Mouse (Mus musculus) liver, embryonic 14.5 days (tissue): Measurements from ENCODE around the gene Gm38394. TPM values are rescaled to one million over a fixed set of nuclear protein-coding genes. Genes with fewer than 3 reads are reported as not detected.

Experiments
- ATAC-seq: fragments of 200-750 bp; cut with Nextera tagmentation; 2 replicates; pipeline ENCODE4 v1.8.0; 2017; ENCODE audit warnings: moderate number of reproducible peaks, mild to moderate bottlenecking, moderate library complexity; ENCODE audit not compliant: insufficient read depth
- DNase-seq, 3 experiments: peaks; one replicate each; pipeline ENCODE4 v3.0.0-alpha.2; 2012 to 2013; ENCODE audit warnings: low read depth in 3 of 3, low spot score in 3 of 3
- H3K27ac ChIP-seq: fragments of 300-500 bp; sonication (generic); 2 replicates; pipeline ENCODE4 v1.5.1; 2014; ENCODE audit warnings: moderate library complexity, mild to moderate bottlenecking, control low read depth, inconsistent platforms
- H3K27me3 ChIP-seq: fragments of 300-500 bp; sonication (generic); 2 replicates; pipeline ENCODE4 v1.6.1; 2014; ENCODE audit warnings: mild to moderate bottlenecking, low read length, moderate library complexity; ENCODE audit not compliant: control insufficient read depth, insufficient read depth
- H3K36me3 ChIP-seq: fragments of 300-500 bp; sonication (generic); replicated peaks from 2 replicates; pipeline ENCODE4 v1.6.1; 2014; ENCODE audit warnings: low read depth; ENCODE audit not compliant: control insufficient read depth, insufficient read depth
- H3K4me1 ChIP-seq, 2 experiments: fragments of 200-500 bp in 1 of 2; fragments of 300-500 bp in 1 of 2; sonication (generic) in 1 of 2; replicated peaks; 2 replicates each; pipeline ENCODE4 v1.6.1; 2012 to 2014; ENCODE audit warnings: antibody characterized with exemption in 1 of 2, inconsistent platforms in 1 of 2, low read length in 1 of 2; ENCODE audit not compliant: control insufficient read depth in 2 of 2, insufficient read depth in 2 of 2
- H3K4me2 ChIP-seq: fragments of 300-500 bp; sonication (generic); 2 replicates; pipeline ENCODE4 v1.6.1; 2014; ENCODE audit warnings: low read depth, mild to moderate bottlenecking, control low read depth, moderate library complexity
- H3K4me3 ChIP-seq, 2 experiments: fragments of 200-500 bp in 1 of 2; fragments of 300-500 bp in 1 of 2; sonication (generic) in 1 of 2; 2 replicates each; pipeline ENCODE4 v1.5.1; 2012 to 2014; ENCODE audit warnings: low read depth in 2 of 2, low read length in 2 of 2, mild to moderate bottlenecking in 2 of 2, control low read depth in 1 of 2, inconsistent platforms in 1 of 2, moderate library complexity in 1 of 2; ENCODE audit not compliant: insufficient read depth in 1 of 2
- H3K9ac ChIP-seq: fragments of 300-500 bp; sonication (generic); replicated peaks from 2 replicates; pipeline ENCODE4 v1.6.1; 2014; ENCODE audit warnings: mild to moderate bottlenecking, control low read depth, moderate library complexity
- H3K9me3 ChIP-seq: fragments of 300-500 bp; sonication (generic); 2 replicates; pipeline ENCODE4 v1.6.1; 2016; ENCODE audit warnings: low read length, mixed read lengths; ENCODE audit not compliant: control insufficient read depth
- CTCF ChIP-seq: IDR thresholded peaks from 2 replicates; pipeline ENCODE4 v1.5.1; 2016; ENCODE audit warnings: antibody characterized with exemption, low read depth, control low read depth
- EP300 ChIP-seq: IDR thresholded peaks from 2 replicates; pipeline ENCODE4 v1.6.1; 2016; ENCODE audit warnings: antibody characterized with exemption, low read depth
- WGBS: fragments of 180-500 bp; shearing (Covaris S2); extraction: QIAGEN DNeasy Blood & Tissue Kit; methylation state at CpG from one replicate; pipeline ENCODE4 v1.1.7; 2014; ENCODE audit not compliant: insufficient replicate concordance; 5-methylcytosine and 5-hydroxymethylcytosine counted together
- polyA plus RNA-seq, 2 experiments: library from polyadenylated mRNA; depleted of rRNA in 1 of 2; stranded (reverse) in 1 of 2; unstranded in 1 of 2; fragments of >200 nt; fragmentation: Nextera tagmentation in 1 of 2; extraction: Ambion mirVana in 1 of 2; gene quantifications; 2 replicates each; pipeline versions ENCODE4 v1.2.1 to v1.2.3; 2012 to 2014

Gm38394 gene
- polyA plus RNA-seq, 2 experiments = 1.6 to 1.7 TPM

DNA sequence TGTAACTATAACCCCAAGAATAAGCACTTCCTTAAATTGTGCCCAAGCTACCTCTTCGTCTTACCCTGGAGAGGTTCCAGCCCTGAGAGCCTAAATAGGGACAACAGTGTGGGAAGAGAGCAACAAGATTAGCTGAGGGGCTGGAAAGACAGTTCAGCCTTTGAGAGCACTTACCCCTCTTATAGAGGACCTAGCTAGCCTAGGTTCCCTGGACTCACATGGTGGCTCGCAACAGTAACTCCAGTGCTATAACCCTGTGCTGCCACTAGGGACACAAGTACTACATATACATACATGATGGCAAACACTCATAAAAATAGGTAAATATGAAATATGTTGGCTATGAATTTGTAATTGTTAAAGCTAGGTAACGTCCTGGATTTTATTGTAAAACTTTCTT lies 47.3 kb downstream of the Gm38394 start:
- no peaks in the 10 kb centered on the region for H3K27me3 ChIP-seq
- WGBS = 62% methylated on average over 3 of the region's 3 CpGs
- no peak for DNase-seq
- H3K4me3 ChIP-seq = no peak overlapping the region
- no peak overlapping the region for H3K9ac ChIP-seq
- no peak for ATAC-seq
- no peak overlapping the region for H3K27ac ChIP-seq
- no peak for TF ChIP-seq EP300
- TF ChIP-seq CTCF = peak; percentile 67
- no peaks in the 10 kb centered on the region for H3K9me3 ChIP-seq
- H3K36me3 ChIP-seq = peaks cover under 1% of the 10 kb centered on the region
- H3K4me2 ChIP-seq = no peak overlapping the region
- peaks cover 13 to 17% of the 10 kb centered on the region in 2 experiments for H3K4me1 ChIP-seq

GRCm38 (mm10) chr1:133611436-133611835 lies 49.7 kb downstream of the Gm38394 start:
- Histone ChIP-seq H3K9me3 (no peaks in the 10 kb centered on the region), H3K4me3 (no peak overlapping the region), H3K36me3 (peaks cover 19% of the 10 kb centered on the region), H3K9ac (no peak overlapping the region), H3K27ac (no peak overlapping the region), H3K4me2 (no peak overlapping the region), H3K4me1 (peaks cover 0 to 7% of the 10 kb centered on the region in 2 experiments; a peak in 2 of 4 replicates), H3K27me3 (no peaks in the 10 kb centered on the region)
- 60% methylated on average over 1 of the region's 1 CpGs for WGBS
- TF ChIP-seq CTCF = no peak
- no peak for TF ChIP-seq EP300
- ATAC-seq (no peak), DNase-seq (no peak)

DNA sequence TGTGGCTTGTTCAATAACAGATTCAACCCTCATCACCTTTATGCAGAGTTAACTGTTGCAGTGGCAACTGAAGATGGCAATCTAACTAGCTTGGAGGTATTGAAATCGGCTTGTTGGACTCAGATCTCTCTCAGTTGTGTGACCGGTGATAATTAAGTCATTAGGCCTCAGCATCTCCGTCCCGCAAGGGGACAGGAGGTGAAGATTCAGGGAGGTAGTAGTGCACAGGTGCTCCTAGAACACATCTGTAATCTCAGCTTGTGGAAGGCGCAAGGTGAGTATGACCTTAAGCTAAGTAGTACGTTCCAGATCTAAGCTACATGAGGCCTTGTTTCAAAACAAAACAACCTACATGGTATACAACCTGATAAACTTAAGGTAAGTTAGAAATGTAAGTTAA lies 50.5 kb downstream of the Gm38394 start:
- peaks cover 0 to 7% of the 10 kb centered on the region in 2 experiments; a peak in 2 of 4 replicates for H3K4me1 ChIP-seq
- H3K4me2 ChIP-seq = peak overlapping the region; percentile 49
- peak overlapping the region; percentile 14 to 76 for H3K4me3 ChIP-seq
- ATAC-seq (no peak), DNase-seq (no peak)
- 48% methylated on average over 6 of the region's 6 CpGs for WGBS
- H3K36me3 ChIP-seq = peaks cover 26% of the 10 kb centered on the region
- TF ChIP-seq CTCF (no peak), EP300 (no peak)
- no peak overlapping the region for H3K27ac ChIP-seq
- H3K27me3 ChIP-seq = no peaks in the 10 kb centered on the region
- no peaks in the 10 kb centered on the region for H3K9me3 ChIP-seq
- peak overlapping the region; percentile 18 for H3K9ac ChIP-seq

DNA sequence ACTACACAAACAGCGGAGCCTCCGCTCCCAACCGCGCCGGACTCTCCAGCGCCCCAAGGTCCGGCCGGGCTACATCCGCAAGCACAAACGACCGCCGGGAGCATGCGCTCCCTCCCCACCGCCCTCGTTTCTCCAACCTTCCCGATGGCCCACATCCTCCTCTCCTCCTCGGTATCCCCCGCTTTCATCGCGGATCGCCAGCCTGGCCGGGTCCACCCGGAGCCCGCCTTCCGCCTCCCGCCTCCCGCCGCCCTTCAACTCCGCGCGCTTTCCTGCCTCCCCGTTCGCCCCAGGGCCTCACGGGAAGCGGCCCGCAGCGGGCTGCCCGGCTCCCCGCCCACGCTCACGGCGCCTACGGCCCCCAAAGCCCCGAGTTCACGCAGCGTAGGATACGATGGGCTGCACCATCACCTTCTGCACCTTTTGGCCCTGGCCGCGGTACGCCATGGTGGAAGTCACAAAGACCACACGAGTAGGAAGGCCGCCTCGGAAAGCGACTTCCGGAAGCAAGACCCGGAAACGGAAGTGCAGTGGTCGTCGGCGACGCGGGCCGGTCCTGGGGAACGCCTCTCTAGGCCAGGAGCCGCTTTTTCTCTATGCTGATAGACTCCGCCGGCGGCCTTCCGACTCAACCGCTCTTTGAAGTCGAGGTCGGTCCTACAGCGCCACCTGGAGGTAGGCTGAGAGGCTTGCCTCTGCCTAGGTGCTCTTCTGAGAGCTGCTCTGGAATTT lies 51.2 kb downstream of the Gm38394 start, which contains the start of gene Snrpe:
Snrpe (minus strand) TSS at position 521 of the 732 bp plus-strand sequence.
- Histone ChIP-seq H3K36me3 (peaks cover 33% of the 10 kb centered on the region), H3K27ac (peak within 1 kb of the TSS; percentile 18), H3K4me3 (peak within 1 kb of the TSS; percentile 76 to 79), H3K9me3 (no peaks in the 10 kb centered on the region), H3K27me3 (no peaks in the 10 kb centered on the region), H3K9ac (peak within 1 kb of the TSS; percentile 82), H3K4me2 (peak within 1 kb of the TSS; percentile 91), H3K4me1 (peaks cover 0 to 7% of the 10 kb centered on the region in 2 experiments; a peak in 2 of 4 replicates)
- TF ChIP-seq CTCF (peak; percentile 99), EP300 (0 out of 2 replicates have a peak, but pooled peaks have one; percentile 4)
- WGBS = under 1% methylated on average over 73 of the region's 73 CpGs
- DNase-seq = peak; percentile 98
- ATAC-seq = peak; percentile 98

- Histone ChIP-seq H3K9me3 (no peaks in the 10 kb centered on the region), H3K4me1 (peaks cover 0 to 8% of the 10 kb centered on the region in 2 experiments; a peak in 2 of 4 replicates), H3K27me3 (no peaks in the 10 kb centered on the region), H3K36me3 (peaks cover 67% of the 10 kb centered on the region), H3K4me3 (no peak overlapping the region), H3K4me2 (no peak overlapping the region), H3K27ac (no peak overlapping the region), H3K9ac (no peak overlapping the region)
- peak; percentile 61; the same call in 1 of the 2 replicates for ATAC-seq
- DNase-seq = no peak
- TF ChIP-seq EP300 = 0 out of 2 replicates have a peak, but pooled peaks have one; percentile 29
- TF ChIP-seq CTCF = no peak
- 72% methylated on average over 4 of the region's 4 CpGs for WGBS
Observed at GRCm38 (mm10) chr1:133603174-133603573, 57.9 kb downstream of the Gm38394 start.
